Mouse (Mus musculus) midbrain, embryonic 11.5 days (tissue): Measurements from ENCODE around the gene Zscan2. TPM values are rescaled to one million over a fixed set of nuclear protein-coding genes. Genes with fewer than 3 reads are reported as not detected.

Source experiments
- ATAC-seq: fragments of 200-750 bp; cut with Nextera tagmentation; 2 replicates; pipeline ENCODE4 v1.8.0; 2017; ENCODE audit warnings: moderate TSS enrichment, moderate library complexity; ENCODE audit not compliant: low FRiP score
- DNase-seq: peaks from one replicate; pipeline ENCODE4 v3.0.0; 2015; ENCODE audit warnings: low spot score; ENCODE audit errors: missing footprints
- H3K27ac ChIP-seq: fragments of 300-500 bp; sonication (generic); 2 replicates; pipeline ENCODE4 v1.5.1; 2014; ENCODE audit warnings: low read depth, low read length
- H3K27me3 ChIP-seq: fragments of 300-500 bp; sonication (generic); 2 replicates; pipeline ENCODE4 v1.6.1; 2014; ENCODE audit warnings: mild to moderate bottlenecking, low read length, moderate library complexity, mixed read lengths; ENCODE audit not compliant: control insufficient read depth, insufficient read depth
- H3K36me3 ChIP-seq: fragments of 300-500 bp; sonication (generic); 2 replicates; pipeline ENCODE4 v1.6.1; 2014; ENCODE audit warnings: mild to moderate bottlenecking, low read length, moderate library complexity, mixed read lengths; ENCODE audit not compliant: control insufficient read depth, insufficient read depth
- H3K4me1 ChIP-seq: fragments of 300-500 bp; sonication (generic); 2 replicates; pipeline ENCODE4 v1.6.1; 2014; ENCODE audit warnings: low read length; ENCODE audit not compliant: control insufficient read depth, insufficient read depth
- H3K4me2 ChIP-seq: fragments of 300-500 bp; sonication (generic); 2 replicates; pipeline ENCODE4 v1.6.1; 2014; ENCODE audit warnings: mild to moderate bottlenecking, moderate library complexity
- H3K4me3 ChIP-seq: fragments of 300-500 bp; sonication (generic); 2 replicates; pipeline ENCODE4 v1.5.1; 2014; ENCODE audit warnings: low read depth, low read length
- H3K9ac ChIP-seq: fragments of 300-500 bp; sonication (generic); 2 replicates; pipeline ENCODE4 v1.6.1; 2014; ENCODE audit warnings: low read length
- H3K9me3 ChIP-seq: fragments of 300-500 bp; sonication (generic); 2 replicates; pipeline ENCODE4 v1.6.1; 2016; ENCODE audit warnings: low read length; ENCODE audit not compliant: control insufficient read depth
- WGBS: fragments of 180-500 bp; shearing (Covaris S2); extraction: QIAGEN DNeasy Blood & Tissue Kit; methylation state at CpG from one replicate; pipeline ENCODE4 v1.1.7; 2014; 5-methylcytosine and 5-hydroxymethylcytosine counted together
- polyA plus RNA-seq: library from polyadenylated mRNA; unstranded; fragments of >200 nt; fragmentation: Nextera tagmentation; extraction: Ambion mirVana; gene quantifications from 2 replicates; pipeline ENCODE4 v1.2.1, GENCODE M21; 2014

Gene Zscan2
- polyA plus RNA-seq, 1 experiment from 2014 or later = 3.8 TPM

- Histone ChIP-seq H3K4me2 (no peak overlapping the region), H3K36me3 (peaks cover 11% of the 10 kb centered on the region), H3K27ac (no peak overlapping the region), H3K4me1 (peaks cover 9% of the 10 kb centered on the region), H3K9ac (no peak overlapping the region), H3K4me3 (no peak overlapping the region), H3K27me3 (no peaks in the 10 kb centered on the region), H3K9me3 (no peaks in the 10 kb centered on the region)
- no peak for DNase-seq
- WGBS = 88% methylated on average over 8 of the region's 8 CpGs
- no peak for ATAC-seq
Measured at GRCm38 (mm10) chr7:80864831-80865230, 4.1 kb downstream of the Zscan2 start.

DNA sequence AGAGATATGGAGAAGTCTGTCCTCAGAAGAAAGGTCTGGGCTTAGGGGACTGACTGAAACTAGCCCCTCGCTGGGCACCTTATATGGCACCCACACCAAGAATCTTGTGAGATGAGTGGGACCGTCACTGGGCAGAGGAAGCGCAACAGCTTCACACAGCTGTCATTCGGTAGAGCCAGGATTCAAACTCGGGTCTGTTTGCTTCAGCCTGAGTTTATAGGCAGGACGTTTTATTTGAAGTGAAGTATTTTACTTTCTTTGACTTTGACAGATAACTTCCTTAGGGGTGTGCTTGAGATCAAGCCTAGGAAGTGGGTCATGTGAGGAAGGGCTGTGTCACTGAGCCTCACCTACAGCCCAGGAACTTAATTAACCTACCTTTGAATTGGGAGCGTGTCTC lies 4.8 kb downstream of the Zscan2 start:
- Histone ChIP-seq H3K9ac (no peak overlapping the region), H3K4me3 (no peak overlapping the region), H3K9me3 (no peaks in the 10 kb centered on the region), H3K4me1 (peaks cover 9% of the 10 kb centered on the region), H3K4me2 (no peak overlapping the region), H3K27ac (no peak overlapping the region), H3K27me3 (no peaks in the 10 kb centered on the region), H3K36me3 (peaks cover 11% of the 10 kb centered on the region)
- 91% methylated on average over 7 of the region's 7 CpGs for WGBS
- no peak for ATAC-seq
- no peak for DNase-seq

DNA sequence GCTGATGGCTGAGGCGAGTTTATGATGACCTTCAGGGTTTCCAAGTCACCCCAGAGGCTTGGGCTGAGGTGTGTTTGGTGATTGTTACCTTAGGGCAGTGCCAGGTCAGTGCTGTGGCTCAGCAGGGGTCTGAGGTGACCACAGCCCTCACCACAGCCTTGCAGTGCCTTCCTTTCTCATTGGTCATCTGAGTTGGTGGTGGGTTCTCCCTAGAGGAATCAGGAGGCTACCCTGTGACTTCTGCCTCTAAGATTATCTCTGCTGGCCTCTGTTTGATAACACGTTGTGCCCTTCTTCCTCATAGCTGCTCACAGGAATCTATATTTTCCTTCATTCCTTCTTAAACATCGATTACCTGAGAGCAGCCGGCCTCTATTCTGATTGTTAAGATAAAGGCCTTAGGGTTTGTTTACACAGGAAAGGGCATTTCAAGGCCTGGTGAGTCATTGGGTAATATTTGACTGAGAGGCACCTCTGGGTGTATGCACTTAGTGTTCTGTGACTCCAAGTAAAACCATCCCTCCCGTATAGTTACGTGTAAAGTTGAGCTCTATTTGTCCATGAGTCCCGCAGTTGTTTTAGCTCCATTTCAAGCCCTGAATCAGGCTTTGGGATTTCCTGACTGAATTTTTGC lies 5.9 kb downstream of the Zscan2 start:
- H3K9ac ChIP-seq = no peak overlapping the region
- no peak overlapping the region for H3K27ac ChIP-seq
- no peaks in the 10 kb centered on the region for H3K9me3 ChIP-seq
- ATAC-seq (no peak), DNase-seq (no peak)
- no peaks in the 10 kb centered on the region for H3K27me3 ChIP-seq
- H3K4me1 ChIP-seq = peaks cover 7% of the 10 kb centered on the region
- 88% methylated on average over 7 of the region's 7 CpGs for WGBS
- no peak overlapping the region for H3K4me3 ChIP-seq
- H3K36me3 ChIP-seq = peaks cover 11% of the 10 kb centered on the region
- no peak overlapping the region for H3K4me2 ChIP-seq

- no peaks in the 10 kb centered on the region for H3K9me3 ChIP-seq
- H3K27me3 ChIP-seq = peaks cover 2% of the 10 kb centered on the region; the same call in 1 of the 2 replicates
- H3K36me3 ChIP-seq = peaks cover 16% of the 10 kb centered on the region
- H3K9ac ChIP-seq = no peak overlapping the region
- H3K4me1 ChIP-seq = no peaks in the 10 kb centered on the region
- H3K4me3 ChIP-seq = no peak overlapping the region
- ATAC-seq (no peak), DNase-seq (no peak)
- WGBS = 93% methylated on average over 2 of the region's 2 CpGs
- H3K4me2 ChIP-seq = no peak overlapping the region
- H3K27ac ChIP-seq = no peak overlapping the region
Measured at GRCm38 (mm10) chr7:80868686-80869085, 8.0 kb downstream of the Zscan2 start.

DNA sequence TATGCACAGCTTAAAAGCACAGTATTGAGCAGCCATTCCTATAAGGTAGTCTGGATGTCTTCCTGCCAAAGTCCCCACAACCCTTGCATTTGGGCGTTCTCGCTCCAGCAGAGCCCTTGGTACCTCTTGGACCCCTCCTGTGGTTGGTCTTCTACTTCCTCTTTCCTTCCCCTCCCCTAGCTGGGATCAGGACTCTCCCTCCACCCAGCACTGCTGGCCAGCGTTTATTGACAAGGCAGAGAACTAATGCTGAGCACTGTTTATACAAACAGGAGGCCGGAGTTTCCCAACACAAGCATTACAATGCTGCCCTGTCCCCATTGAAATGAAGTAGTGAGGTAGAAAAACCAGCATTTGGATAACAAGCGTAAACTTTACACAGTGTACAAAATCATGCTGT lies 12.3 kb downstream of the Zscan2 start:
- Histone ChIP-seq H3K9me3 (no peaks in the 10 kb centered on the region), H3K9ac (no peak overlapping the region), H3K4me1 (no peaks in the 10 kb centered on the region), H3K27ac (no peak overlapping the region), H3K27me3 (peaks cover 22% of the 10 kb centered on the region), H3K4me3 (no peak overlapping the region), H3K36me3 (peaks cover 19% of the 10 kb centered on the region), H3K4me2 (no peak overlapping the region)
- DNase-seq (no peak), ATAC-seq (no peak)
- WGBS = 89% methylated on average over 5 of the region's 5 CpGs

GRCm38 (mm10) chr7:80873631-80874030 lies 12.9 kb downstream of the Zscan2 start:
- 95% methylated on average over 2 of the region's 2 CpGs for WGBS
- no peak overlapping the region for H3K9ac ChIP-seq
- no peak for ATAC-seq
- no peak overlapping the region for H3K4me2 ChIP-seq
- DNase-seq = no peak
- peaks cover 22% of the 10 kb centered on the region for H3K27me3 ChIP-seq
- peaks cover 19% of the 10 kb centered on the region for H3K36me3 ChIP-seq
- no peaks in the 10 kb centered on the region for H3K4me1 ChIP-seq
- H3K9me3 ChIP-seq = no peaks in the 10 kb centered on the region
- H3K4me3 ChIP-seq = no peak overlapping the region
- H3K27ac ChIP-seq = no peak overlapping the region

GRCm38 (mm10) chr7:80875727-80876126 lies 15.0 kb downstream of the Zscan2 start:
- WGBS = 23% methylated on average over 37 of the region's 37 CpGs
- DNase-seq (no peak), ATAC-seq (no peak)
- Histone ChIP-seq H3K9ac (no peak overlapping the region), H3K4me2 (no peak overlapping the region), H3K4me1 (no peaks in the 10 kb centered on the region), H3K9me3 (no peaks in the 10 kb centered on the region), H3K27ac (no peak overlapping the region), H3K27me3 (peaks cover 22% of the 10 kb centered on the region), H3K4me3 (no peak overlapping the region), H3K36me3 (peaks cover 19% of the 10 kb centered on the region)

DNA sequence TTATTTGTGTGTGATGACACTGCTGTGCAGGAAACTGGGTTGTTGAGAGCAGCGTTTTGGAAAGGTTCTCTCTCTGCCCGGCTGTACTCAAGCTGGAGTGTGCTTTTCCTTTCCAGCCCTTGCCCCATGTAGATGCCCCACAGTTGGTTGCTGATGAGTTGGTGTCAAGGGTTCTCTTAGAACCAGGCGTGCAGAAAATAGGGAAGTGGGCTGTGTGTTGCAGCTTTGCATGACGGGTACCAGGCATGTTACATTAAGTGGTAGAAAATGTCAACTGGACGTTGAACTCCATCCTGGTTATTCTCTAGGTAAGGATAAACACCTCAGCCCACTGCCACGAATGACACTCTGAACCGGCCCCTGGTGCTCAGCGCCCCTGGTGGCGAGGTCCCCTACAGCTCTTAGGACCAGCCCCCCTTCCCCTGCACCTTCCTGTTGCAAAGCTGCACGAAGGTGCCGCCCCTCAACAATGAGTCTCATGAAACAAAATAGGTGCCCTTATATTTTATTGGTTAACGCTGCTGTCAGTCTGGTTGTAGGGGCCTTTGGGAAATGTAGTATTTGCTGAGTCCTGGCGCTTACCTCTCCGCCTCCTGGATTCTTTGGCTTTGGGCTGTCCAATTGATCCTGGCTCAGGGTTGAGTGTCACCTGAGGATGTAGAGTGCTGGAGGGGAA lies 22.2 kb downstream of the Zscan2 start:
- Histone ChIP-seq H3K27ac (no peak overlapping the region), H3K4me1 (no peaks in the 10 kb centered on the region), H3K4me3 (no peak overlapping the region), H3K9me3 (no peaks in the 10 kb centered on the region), H3K27me3 (no peaks in the 10 kb centered on the region), H3K36me3 (no peaks in the 10 kb centered on the region), H3K9ac (no peak overlapping the region), H3K4me2 (no peak overlapping the region)
- DNase-seq (no peak), ATAC-seq (peak; percentile 66)
- 25% methylated on average over 14 of the region's 14 CpGs for WGBS

- H3K27ac ChIP-seq = no peak overlapping the region
- 8% methylated on average over 1 of the region's 1 CpGs for WGBS
- H3K36me3 ChIP-seq = no peaks in the 10 kb centered on the region
- H3K27me3 ChIP-seq = no peaks in the 10 kb centered on the region
- DNase-seq (no peak), ATAC-seq (no peak)
- no peak overlapping the region for H3K4me3 ChIP-seq
- H3K4me1 ChIP-seq = no peaks in the 10 kb centered on the region
- no peaks in the 10 kb centered on the region for H3K9me3 ChIP-seq
- no peak overlapping the region for H3K4me2 ChIP-seq
- H3K9ac ChIP-seq = no peak overlapping the region
Measured at GRCm38 (mm10) chr7:80885666-80886065, 24.9 kb downstream of the Zscan2 start.
